Mouse (Mus musculus) embryo, embryonic 10 days (tissue): Measurements from ENCODE around the gene Supt3.

Source experiments
- DNase-seq: peaks from one replicate; pipeline ENCODE4 v3.0.0-alpha.2; 2015; ENCODE audit warnings: low spot score

The Supt3 gene

GRCm38 (mm10) chr17:45057780-45058179 is 280.8 kb downstream of the Supt3 start:
- DNase-seq: no peak

GRCm38 (mm10) chr17:45058566-45059363 is 281.8 kb downstream of the Supt3 start:
- no peak for DNase-seq

- DNase-seq: no peak
These were observed 286.8 kb downstream of the Supt3 start for GRCm38 (mm10) chr17:45063776-45064175.

GRCm38 (mm10) chr17:45065465-45065864 is 288.5 kb downstream of the Supt3 start:
- no peak for DNase-seq

- no peak for DNase-seq
These were observed 290.5 kb downstream of the Supt3 start for GRCm38 (mm10) chr17:45067441-45067840.

GRCm38 (mm10) chr17:45068321-45068720 is 291.4 kb downstream of the Supt3 start:
- peak; percentile 45 for DNase-seq

- no peak for DNase-seq
These were observed 295.8 kb downstream of the Supt3 start for GRCm38 (mm10) chr17:45072495-45073347.

GRCm38 (mm10) chr17:45073348-45073634 is 296.3 kb downstream of the Supt3 start:
- DNase-seq: no peak

GRCm38 (mm10) chr17:45073779-45074178 is 296.8 kb downstream of the Supt3 start:
- DNase-seq: no peak

GRCm38 (mm10) chr17:45076951-45077350 is 300.0 kb downstream of the Supt3 start:
- no peak for DNase-seq

GRCm38 (mm10) chr17:45077921-45078640 is 301.1 kb downstream of the Supt3 start:
- no peak for DNase-seq

GRCm38 (mm10) chr17:45081521-45081920 is 304.6 kb downstream of the Supt3 start:
- DNase-seq: no peak

GRCm38 (mm10) chr17:45081955-45082475 is 305.1 kb downstream of the Supt3 start:
- no peak for DNase-seq

- DNase-seq: no peak
These were observed 309.4 kb downstream of the Supt3 start for GRCm38 (mm10) chr17:45086361-45086760.

- DNase-seq: no peak
These were observed 310.1 kb downstream of the Supt3 start for GRCm38 (mm10) chr17:45087022-45087421.

- DNase-seq: no peak
These were observed 324.1 kb downstream of the Supt3 start for GRCm38 (mm10) chr17:45101064-45101463.

- no peak for DNase-seq
These were observed 338.4 kb downstream of the Supt3 start for GRCm38 (mm10) chr17:45115386-45115785.

- peak; percentile 45 for DNase-seq
These were observed 341.9 kb downstream of the Supt3 start for GRCm38 (mm10) chr17:45118565-45119471.

GRCm38 (mm10) chr17:45119609-45120201 is 342.8 kb downstream of the Supt3 start:
- no peak for DNase-seq

GRCm38 (mm10) chr17:45123856-45124255 is 346.9 kb downstream of the Supt3 start:
- no peak for DNase-seq

- no peak for DNase-seq
These were observed 351.7 kb downstream of the Supt3 start for GRCm38 (mm10) chr17:45128611-45129010.
